Mouse (Mus musculus) MEL (cell line): ENCODE measurements around the gene Rexo1.

Experiments used
- CTCF ChIP-seq, 3 experiments: IDR thresholded peaks in 2 of 3; conservative IDR thresholded peaks in 1 of 3; 2 replicates each; pipeline ENCODE4 v1.5.1; 2011 to 2012; ENCODE audit warnings: low read length in 3 of 3, low read depth in 2 of 3, mild to moderate bottlenecking in 2 of 3, improper control_type of control experiment in 1 of 3, inconsistent platforms in 1 of 3, mixed read lengths in 1 of 3, moderate library complexity in 1 of 3; ENCODE audit not compliant: control insufficient read depth in 1 of 3, insufficient read depth in 1 of 3, poor library complexity in 1 of 3, severe bottlenecking in 1 of 3
- MXI1 ChIP-seq: IDR thresholded peaks from 2 replicates; pipeline ENCODE4 v1.6.1; 2011; ENCODE audit warnings: mild to moderate bottlenecking, low read depth, low read length, improper control_type of control experiment
- MYB ChIP-seq: IDR thresholded peaks from 2 replicates; pipeline ENCODE4 v1.6.1; 2011; ENCODE audit warnings: mild to moderate bottlenecking, low read depth, low read length, improper control_type of control experiment

GRCm38 (mm10) chr10:80494732-80495131 lies 66.6 kb downstream of the Rexo1 start, which contains the start of gene Onecut3:
- TF ChIP-seq CTCF (IDR thresholded peaks at IDR 0.05 in 2 of 3, conservative IDR thresholded peaks at IDR 0.05 in 1 of 3; ENCODE audit: control insufficient read depth in 1 of 3, insufficient read depth in 1 of 3, low read depth in 2 of 3, low read length in 3 of 3, poor library complexity in 1 of 3, severe bottlenecking in 1 of 3) (no peak), MXI1 (no peak), MYB (no peak)
